Mouse (Mus musculus) liver, adult 2 months (tissue): ENCODE measurements around the gene Nebl. TPM values are rescaled to one million over a fixed set of nuclear protein-coding genes. Genes with fewer than 3 reads are reported as not detected.

ENCODE experiments used
- DNase-seq: peaks from one replicate; pipeline ENCODE4 v3.0.0-alpha.2; 2011; ENCODE audit warnings: low read depth, low spot score; ENCODE audit errors: extremely low read depth
- H3K27ac ChIP-seq: fragments of 200-500 bp; replicated peaks from 2 replicates; pipeline ENCODE4 v1.5.1; 2012; ENCODE audit warnings: low read depth, mild to moderate bottlenecking, control low read depth, inconsistent platforms, low read length; ENCODE audit not compliant: insufficient read depth
- H3K27me3 ChIP-seq: fragments of 200-500 bp; 2 replicates; pipeline ENCODE4 v1.6.1; 2012; ENCODE audit warnings: mild to moderate bottlenecking, moderate library complexity, low read length, inconsistent platforms; ENCODE audit not compliant: control insufficient read depth, insufficient read depth
- H3K36me3 ChIP-seq: fragments of 200-500 bp; 2 replicates; pipeline ENCODE4 v1.6.1; 2012; ENCODE audit warnings: low read length, inconsistent platforms; ENCODE audit not compliant: control insufficient read depth, insufficient read depth
- H3K4me1 ChIP-seq: fragments of 200-500 bp; 2 replicates; pipeline ENCODE4 v1.6.1; 2011; ENCODE audit warnings: low read length; ENCODE audit not compliant: control insufficient read depth, insufficient read depth
- H3K4me3 ChIP-seq: fragments of 200-500 bp; 2 replicates; pipeline ENCODE4 v1.5.1; 2011; ENCODE audit warnings: low read depth, mild to moderate bottlenecking, control low read depth, low read length, moderate library complexity; ENCODE audit not compliant: insufficient read depth
- H3K79me2 ChIP-seq: fragments of 200-500 bp; 2 replicates; pipeline ENCODE4 v1.6.1; 2012; ENCODE audit warnings: inconsistent platforms, mild to moderate bottlenecking, low read length, moderate library complexity; ENCODE audit not compliant: control insufficient read depth, insufficient read depth
- H3K9ac ChIP-seq: fragments of 200-500 bp; 2 replicates; pipeline ENCODE4 v1.6.1; 2012; ENCODE audit warnings: low read depth, mild to moderate bottlenecking, control low read depth, inconsistent platforms, low read length
- CTCF ChIP-seq: fragments of 200-500 bp; IDR thresholded peaks from 2 replicates; pipeline ENCODE4 v1.5.1; 2011; ENCODE audit warnings: low read depth, low read length, control low read depth
- POLR2A ChIP-seq: fragments of 200-500 bp; IDR thresholded peaks from 2 replicates; pipeline ENCODE4 v1.6.1; 2011; ENCODE audit warnings: low read length, control low read depth; ENCODE audit not compliant: insufficient read depth; ENCODE audit errors: extremely low read depth
- WGBS: fragments of 180-500 bp; shearing (Covaris S2); methylation state at CpG from one replicate; pipeline ENCODE4 v1.1.7; 2018; 5-methylcytosine and 5-hydroxymethylcytosine counted together
- polyA plus RNA-seq: library from polyadenylated mRNA; depleted of rRNA; stranded (reverse); fragments of >200 nt; gene quantifications from 2 replicates; pipeline ENCODE4 v1.2.3, GENCODE M21; 2012
- total RNA-seq: library from RNA; depleted of rRNA; stranded (reverse); fragments of >200 nt; gene quantifications from 2 replicates; pipeline ENCODE4 v1.2.3, GENCODE M21; 2014

Gene Nebl
- total and polyA plus RNA-seq, 2 experiments, result 0.02 to 0.28 TPM

GRCm38 (mm10) chr2:17650147-17650834 is 81.0 kb downstream of the Nebl start:
- WGBS, result 82% methylated on average over 10 of the region's 10 CpGs
- DNase-seq, result no peak
- Histone ChIP-seq H3K27ac (no peak overlapping the region), H3K4me3 (no peak overlapping the region), H3K9ac (no peak overlapping the region), H3K27me3 (no peaks in the 10 kb centered on the region), H3K79me2 (no peaks in the 10 kb centered on the region), H3K4me1 (no peaks in the 10 kb centered on the region), H3K36me3 (no peaks in the 10 kb centered on the region)
- no peak for TF ChIP-seq CTCF
- TF ChIP-seq POLR2A, result no peak

- no peak for DNase-seq
- H3K36me3 ChIP-seq, result no peaks in the 10 kb centered on the region
- no peaks in the 10 kb centered on the region for H3K27me3 ChIP-seq
- no peaks in the 10 kb centered on the region for H3K4me1 ChIP-seq
- H3K79me2 ChIP-seq, result no peaks in the 10 kb centered on the region
- no peak for TF ChIP-seq POLR2A
- TF ChIP-seq CTCF, result no peak
- H3K9ac ChIP-seq, result no peak overlapping the region
- 70% methylated on average over 3 of the region's 3 CpGs for WGBS
- H3K27ac ChIP-seq, result no peak overlapping the region
- H3K4me3 ChIP-seq, result no peak overlapping the region
These were observed 81.5 kb downstream of the Nebl start for GRCm38 (mm10) chr2:17649728-17650127.

DNA sequence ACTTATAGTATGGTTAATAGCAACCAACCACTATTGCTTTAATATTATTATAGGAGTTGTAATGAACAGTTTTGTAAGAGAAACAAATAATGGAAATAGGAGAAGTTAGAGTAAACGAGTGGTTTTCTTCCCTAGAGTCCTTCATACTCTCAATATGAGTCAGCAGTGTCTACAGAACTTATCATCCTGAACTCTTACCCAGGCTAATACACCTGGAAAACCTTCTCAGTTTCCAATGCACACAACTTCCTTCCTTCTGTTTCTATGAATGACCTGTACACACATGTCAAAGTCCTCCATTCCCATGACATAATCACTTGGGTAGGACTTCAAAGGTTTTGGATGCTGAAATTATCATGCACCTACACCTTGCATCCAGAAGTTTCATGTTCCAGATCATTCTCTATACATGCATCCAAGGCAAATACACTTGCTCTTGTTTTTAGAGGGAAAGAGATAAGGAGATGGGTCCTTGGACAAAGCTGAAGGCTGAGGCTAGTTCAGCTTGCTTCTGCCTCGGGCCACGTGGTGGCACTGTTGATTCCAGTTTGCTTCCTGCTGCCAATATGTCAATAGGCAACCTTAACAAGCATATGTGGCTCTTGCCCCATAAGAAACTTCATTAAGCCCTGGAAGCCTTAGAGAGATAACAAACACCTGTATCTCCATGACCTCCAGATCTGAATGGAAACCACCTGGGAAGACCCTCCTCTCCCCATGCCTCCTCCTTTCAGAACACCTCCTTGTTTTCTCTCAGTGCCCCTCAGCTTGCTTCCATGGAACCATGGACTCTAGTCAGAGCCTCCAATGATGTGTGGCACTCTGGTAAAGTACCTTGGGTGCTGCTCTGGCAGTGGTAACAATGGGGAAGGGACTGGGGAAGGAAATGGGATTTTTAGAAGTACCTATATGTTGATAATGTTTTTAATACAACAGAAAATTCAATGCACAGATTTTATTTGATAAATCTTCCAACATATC is 86.7 kb downstream of the Nebl start:
- no peak overlapping the region for H3K9ac ChIP-seq
- peak; percentile 88 for TF ChIP-seq CTCF
- no peak for TF ChIP-seq POLR2A
- peak; percentile 47 for DNase-seq
- no peak overlapping the region for H3K27ac ChIP-seq
- H3K4me1 ChIP-seq, result no peaks in the 10 kb centered on the region
- no peaks in the 10 kb centered on the region for H3K36me3 ChIP-seq
- WGBS, result 29% methylated on average over 3 of the region's 3 CpGs
- H3K27me3 ChIP-seq, result no peaks in the 10 kb centered on the region
- no peaks in the 10 kb centered on the region for H3K79me2 ChIP-seq
- H3K4me3 ChIP-seq, result no peak overlapping the region

- no peak overlapping the region for H3K4me3 ChIP-seq
- TF ChIP-seq CTCF (no peak), POLR2A (no peak)
- 56% methylated on average over 7 of the region's 7 CpGs for WGBS
- H3K79me2 ChIP-seq, result no peaks in the 10 kb centered on the region
- H3K27ac ChIP-seq, result no peak overlapping the region
- no peaks in the 10 kb centered on the region for H3K36me3 ChIP-seq
- no peaks in the 10 kb centered on the region for H3K4me1 ChIP-seq
- H3K27me3 ChIP-seq, result no peaks in the 10 kb centered on the region
- no peak overlapping the region for H3K9ac ChIP-seq
- no peak for DNase-seq
These were observed 87.4 kb downstream of the Nebl start for GRCm38 (mm10) chr2:17643869-17644268.

DNA sequence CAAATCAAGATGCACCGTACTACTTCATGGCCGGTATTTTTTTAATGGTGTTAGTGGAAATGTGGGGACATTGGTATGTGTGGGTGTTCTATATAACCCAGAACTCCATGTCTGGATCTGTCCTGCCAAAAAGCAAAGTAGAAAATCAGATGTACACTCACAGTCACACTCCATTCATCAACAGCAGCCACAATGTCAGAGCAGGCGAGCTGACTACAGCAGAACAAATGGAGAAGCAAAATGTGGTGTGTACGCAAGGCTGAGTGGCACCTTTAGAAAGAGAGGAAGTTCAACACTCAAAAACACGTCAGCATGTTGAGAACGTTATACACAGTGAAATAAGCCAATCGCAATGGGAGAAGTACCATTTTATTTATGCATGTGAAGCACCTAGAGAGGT is 88.5 kb downstream of the Nebl start:
- Histone ChIP-seq H3K4me1 (no peaks in the 10 kb centered on the region), H3K79me2 (no peaks in the 10 kb centered on the region), H3K4me3 (no peak overlapping the region), H3K9ac (no peak overlapping the region), H3K36me3 (no peaks in the 10 kb centered on the region), H3K27ac (no peak overlapping the region), H3K27me3 (no peaks in the 10 kb centered on the region)
- WGBS, result 77% methylated on average over 7 of the region's 7 CpGs
- no peak for DNase-seq
- no peak for TF ChIP-seq CTCF
- TF ChIP-seq POLR2A, result no peak
